Mouse (Mus musculus): ENCODE measurements around the gene 2900092C05Rik. TPM values are rescaled to one million over a fixed set of nuclear protein-coding genes. Genes with fewer than 3 reads are reported as not detected.

Gene 2900092C05Rik
- polyA plus RNA-seq (2015; fragmentation: Nextera tagmentation; extraction: Ambion mirVana) = not detected in 2 replicates

DNA sequence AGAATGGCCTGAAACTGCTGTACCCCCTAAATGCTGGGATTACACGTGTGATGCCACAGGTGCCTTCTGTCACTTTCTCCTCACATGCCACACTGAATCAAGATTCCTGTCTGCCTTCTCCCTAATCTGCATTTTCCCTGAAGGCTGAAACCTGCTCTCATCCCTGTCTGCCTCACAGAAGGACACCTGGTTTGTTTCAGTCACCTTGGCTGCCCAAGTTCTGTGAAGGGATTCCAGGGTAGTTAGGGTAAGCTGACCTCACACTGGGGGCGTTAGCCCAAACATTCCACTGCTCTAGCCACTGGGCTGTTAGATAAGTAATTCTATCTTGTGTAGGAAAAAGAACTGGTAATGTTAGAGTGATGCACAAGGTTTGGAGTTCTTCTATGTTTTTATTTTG lies at the start of gene 2900092C05Rik:
TSS of gene 2900092C05Rik (plus strand) at position 301 of the 400 bp plus-strand sequence.
- H3K4me2 ChIP-seq (replicated peaks; ENCODE audit: low read depth, low read length) = no peak within 1 kb of the TSS
- no peaks in the 10 kb centered on the region for H3K36me3 ChIP-seq (ENCODE audit: insufficient read depth, low read length)
- no peaks in the 10 kb centered on the region for H3K4me1 ChIP-seq (ENCODE audit: insufficient read depth, low read length)
- H3K4me3 ChIP-seq (ENCODE audit: low read length) = no peak within 1 kb of the TSS
- no peak for ATAC-seq (ENCODE audit: low FRiP score, low TSS enrichment)
- H3K9me3 ChIP-seq (ENCODE audit: low read length) = no peaks in the 10 kb centered on the region
- no peak within 1 kb of the TSS for H3K27ac ChIP-seq (ENCODE audit: low read length)
- no peak within 1 kb of the TSS for H3K9ac ChIP-seq (replicated peaks; ENCODE audit: low read length)
- WGBS = 55% methylated on average over 2 of the region's 2 CpGs
- H3K27me3 ChIP-seq (ENCODE audit: insufficient read depth, low read length) = no peaks in the 10 kb centered on the region

DNA sequence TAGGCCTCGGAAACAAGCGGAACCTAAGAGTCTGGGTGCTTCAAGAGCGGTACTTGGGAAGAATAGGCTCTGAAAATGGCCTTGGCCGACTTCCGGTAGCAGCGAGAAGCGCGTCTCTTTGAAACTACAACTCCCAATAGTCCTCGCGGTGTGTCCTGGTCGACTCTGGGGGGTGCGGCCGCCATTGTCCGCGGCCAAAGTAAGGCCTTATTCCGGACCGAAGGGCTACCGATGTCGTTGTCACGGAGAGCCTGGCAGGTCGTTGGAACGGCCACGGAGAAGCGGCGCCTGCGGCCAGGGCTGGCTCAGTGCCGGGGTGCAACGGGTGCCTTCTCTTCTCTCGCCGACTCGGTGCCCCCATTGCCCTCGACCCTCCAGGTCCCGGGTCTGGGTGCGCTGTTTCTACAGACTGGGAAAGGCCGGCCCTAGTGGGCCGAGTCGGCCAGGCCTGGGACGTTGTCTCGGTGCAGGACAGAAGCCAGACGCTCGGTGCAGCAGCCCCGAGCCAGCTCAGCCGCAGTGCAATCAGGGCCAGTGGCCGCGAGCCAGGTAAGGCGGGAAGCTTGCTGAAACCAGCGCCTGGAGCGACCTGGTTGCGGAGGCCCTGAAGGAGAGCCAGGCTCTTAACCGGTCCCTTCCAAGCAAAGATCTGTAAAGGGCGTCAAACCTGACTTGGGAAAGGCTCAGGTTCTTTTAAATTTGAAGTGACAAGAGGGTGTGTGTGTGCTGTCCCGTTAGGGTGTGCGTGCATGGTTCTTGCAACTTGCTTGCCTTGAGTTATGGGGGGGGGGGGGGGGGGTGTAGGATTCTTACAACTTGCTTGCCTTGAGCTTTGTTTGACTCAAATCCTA lies 33.9 kb upstream of the 2900092C05Rik start, which contains the start of gene Zfp606:
TSS of gene Zfp606 (plus strand) at position 136 of the 851 bp plus-strand sequence.
- peak; percentile 99 for ATAC-seq (ENCODE audit: low FRiP score, low TSS enrichment)
- Histone ChIP-seq H3K4me3 (ENCODE audit: low read length) (peak within 1 kb of the TSS; percentile 97), H3K9me3 (ENCODE audit: low read length) (peaks cover 18% of the 10 kb centered on the region), H3K27ac (ENCODE audit: low read length) (peak within 1 kb of the TSS; percentile 88), H3K4me2 (replicated peaks; ENCODE audit: low read depth, low read length) (peak within 1 kb of the TSS; percentile 70), H3K4me1 (ENCODE audit: insufficient read depth, low read length) (peaks cover 6% of the 10 kb centered on the region; the same call in 1 of the 2 replicates), H3K27me3 (ENCODE audit: insufficient read depth, low read length) (no peaks in the 10 kb centered on the region), H3K9ac (replicated peaks; ENCODE audit: low read length) (peak within 1 kb of the TSS; percentile 100), H3K36me3 (ENCODE audit: insufficient read depth, low read length) (peaks cover 35% of the 10 kb centered on the region)
- WGBS = under 1% methylated on average over 53 of the region's 53 CpGs

DNA sequence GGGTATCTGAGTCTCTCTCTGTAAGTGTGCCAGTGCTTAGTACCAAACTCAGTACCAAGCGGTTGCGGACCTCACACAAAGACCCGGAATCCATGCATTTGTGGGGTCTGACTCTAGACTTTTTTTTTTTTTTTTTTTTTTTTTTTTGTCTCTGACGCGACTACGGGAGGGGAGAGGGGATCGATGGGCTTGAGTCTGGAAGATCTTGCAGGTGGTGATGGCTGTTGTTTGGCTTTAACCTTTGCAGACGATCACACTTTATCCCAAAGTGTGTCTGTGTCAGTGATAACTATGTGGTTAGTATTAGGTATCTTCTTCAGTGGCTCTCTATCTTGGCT lies 33.3 kb upstream of the 2900092C05Rik start:
- WGBS = 2% methylated on average over 6 of the region's 8 CpGs
- H3K4me3 ChIP-seq (ENCODE audit: low read length) = peak overlapping the region; percentile 97
- no peak; the same call in 1 of the 2 replicates for ATAC-seq (ENCODE audit: low FRiP score, low TSS enrichment)
- peaks cover 24% of the 10 kb centered on the region for H3K9me3 ChIP-seq (ENCODE audit: low read length)
- peak overlapping the region; percentile 100 for H3K9ac ChIP-seq (replicated peaks; ENCODE audit: low read length)
- peak overlapping the region; percentile 88; the same call in 1 of the 2 replicates for H3K27ac ChIP-seq (ENCODE audit: low read length)
- H3K4me1 ChIP-seq (ENCODE audit: insufficient read depth, low read length) = peaks cover 6% of the 10 kb centered on the region; the same call in 1 of the 2 replicates
- H3K4me2 ChIP-seq (replicated peaks; ENCODE audit: low read depth, low read length) = peak overlapping the region; percentile 70
- no peaks in the 10 kb centered on the region for H3K27me3 ChIP-seq (ENCODE audit: insufficient read depth, low read length)
- H3K36me3 ChIP-seq (ENCODE audit: insufficient read depth, low read length) = peaks cover 41% of the 10 kb centered on the region

DNA sequence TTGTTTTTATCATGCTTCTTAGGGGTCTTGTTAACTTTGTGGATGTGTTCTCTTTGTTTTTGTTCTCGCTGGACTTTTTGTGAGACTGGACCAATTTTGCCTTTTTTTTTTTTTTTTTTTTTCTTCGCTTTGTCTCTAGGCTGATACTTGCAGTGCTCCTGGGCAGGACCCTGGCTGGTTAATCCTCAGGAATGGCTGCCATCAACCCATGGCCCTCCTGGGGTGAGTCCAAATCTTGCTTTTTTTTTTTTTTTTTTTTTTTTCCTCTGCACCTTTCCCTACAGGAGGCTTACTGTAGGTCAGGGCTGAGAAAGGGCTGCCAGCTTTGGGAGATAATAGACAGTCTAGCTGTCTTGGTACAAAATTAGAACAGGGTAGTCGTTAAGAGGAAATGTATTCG lies 32.8 kb upstream of the 2900092C05Rik start:
- Histone ChIP-seq H3K27me3 (ENCODE audit: insufficient read depth, low read length) (no peaks in the 10 kb centered on the region), H3K4me3 (ENCODE audit: low read length) (peak overlapping the region; percentile 97), H3K27ac (ENCODE audit: low read length) (no peak overlapping the region), H3K9me3 (ENCODE audit: low read length) (peaks cover 24% of the 10 kb centered on the region), H3K4me1 (ENCODE audit: insufficient read depth, low read length) (peaks cover 6% of the 10 kb centered on the region; the same call in 1 of the 2 replicates), H3K36me3 (ENCODE audit: insufficient read depth, low read length) (peaks cover 46% of the 10 kb centered on the region), H3K9ac (replicated peaks; ENCODE audit: low read length) (peak overlapping the region; percentile 100), H3K4me2 (replicated peaks; ENCODE audit: low read depth, low read length) (peak overlapping the region; percentile 70)
- no peak for ATAC-seq (ENCODE audit: low FRiP score, low TSS enrichment)
- whole genome bisulfite sequencing = 77% methylated on average over 4 of the region's 4 CpGs

DNA sequence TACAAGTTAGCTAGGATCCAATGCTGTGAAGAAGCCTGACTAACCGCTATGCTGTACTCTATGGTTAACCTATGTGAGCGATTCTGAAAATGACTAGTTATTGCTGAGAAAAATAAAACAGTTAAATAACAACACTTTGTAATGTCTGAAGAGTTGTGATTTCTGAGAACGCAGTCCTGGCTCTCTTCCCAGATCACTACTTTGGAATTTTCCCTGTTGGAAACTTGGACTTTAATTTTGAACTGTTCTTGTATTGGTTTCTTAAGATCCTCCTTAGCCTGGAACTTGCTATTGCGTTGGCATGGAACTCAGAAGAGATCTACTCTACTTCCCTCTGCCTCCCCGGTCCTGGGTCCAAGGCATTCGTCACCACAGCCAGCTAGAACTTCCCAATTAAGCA lies 28.5 kb upstream of the 2900092C05Rik start:
- 94% methylated on average over 6 of the region's 6 CpGs for WGBS
- H3K4me2 ChIP-seq (replicated peaks; ENCODE audit: low read depth, low read length) = no peak overlapping the region
- peaks cover 88% of the 10 kb centered on the region for H3K36me3 ChIP-seq (ENCODE audit: insufficient read depth, low read length)
- no peak for ATAC-seq (ENCODE audit: low FRiP score, low TSS enrichment)
- no peak overlapping the region for H3K27ac ChIP-seq (ENCODE audit: low read length)
- H3K9me3 ChIP-seq (ENCODE audit: low read length) = peaks cover 57% of the 10 kb centered on the region
- H3K4me1 ChIP-seq (ENCODE audit: insufficient read depth, low read length) = peaks cover 6% of the 10 kb centered on the region; the same call in 1 of the 2 replicates
- no peak overlapping the region for H3K4me3 ChIP-seq (ENCODE audit: low read length)
- H3K9ac ChIP-seq (replicated peaks; ENCODE audit: low read length) = no peak overlapping the region
- no peaks in the 10 kb centered on the region for H3K27me3 ChIP-seq (ENCODE audit: insufficient read depth, low read length)

DNA sequence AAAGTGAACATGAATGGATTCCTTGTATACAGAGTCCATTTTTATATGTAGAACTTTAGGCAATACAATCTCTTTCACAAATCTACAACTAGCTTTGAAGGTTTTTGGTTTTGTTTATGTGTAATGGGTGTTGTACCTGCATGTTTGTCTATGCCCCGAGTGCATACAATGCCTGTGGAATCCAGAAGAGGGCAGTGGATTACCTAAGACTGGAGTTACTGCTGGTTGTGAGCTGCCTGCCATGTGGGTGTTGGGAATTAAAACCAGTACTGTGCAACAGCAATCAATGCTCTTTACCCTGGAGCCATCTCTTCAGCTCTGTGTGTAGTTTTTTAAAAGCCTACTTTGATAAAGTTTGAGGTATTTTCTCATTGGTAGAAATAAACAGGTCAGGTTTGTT lies 26.4 kb upstream of the 2900092C05Rik start:
- peaks cover 70% of the 10 kb centered on the region for H3K9me3 ChIP-seq (ENCODE audit: low read length)
- no peak overlapping the region for H3K4me3 ChIP-seq (ENCODE audit: low read length)
- H3K4me1 ChIP-seq (ENCODE audit: insufficient read depth, low read length) = no peaks in the 10 kb centered on the region
- no peak for ATAC-seq (ENCODE audit: low FRiP score, low TSS enrichment)
- WGBS = 88% methylated on average over 1 of the region's 1 CpGs
- H3K27ac ChIP-seq (ENCODE audit: low read length) = no peak overlapping the region
- no peak overlapping the region for H3K9ac ChIP-seq (replicated peaks; ENCODE audit: low read length)
- H3K36me3 ChIP-seq (ENCODE audit: insufficient read depth, low read length) = peaks cover 98% of the 10 kb centered on the region
- H3K27me3 ChIP-seq (ENCODE audit: insufficient read depth, low read length) = no peaks in the 10 kb centered on the region
- no peak overlapping the region for H3K4me2 ChIP-seq (replicated peaks; ENCODE audit: low read depth, low read length)

DNA sequence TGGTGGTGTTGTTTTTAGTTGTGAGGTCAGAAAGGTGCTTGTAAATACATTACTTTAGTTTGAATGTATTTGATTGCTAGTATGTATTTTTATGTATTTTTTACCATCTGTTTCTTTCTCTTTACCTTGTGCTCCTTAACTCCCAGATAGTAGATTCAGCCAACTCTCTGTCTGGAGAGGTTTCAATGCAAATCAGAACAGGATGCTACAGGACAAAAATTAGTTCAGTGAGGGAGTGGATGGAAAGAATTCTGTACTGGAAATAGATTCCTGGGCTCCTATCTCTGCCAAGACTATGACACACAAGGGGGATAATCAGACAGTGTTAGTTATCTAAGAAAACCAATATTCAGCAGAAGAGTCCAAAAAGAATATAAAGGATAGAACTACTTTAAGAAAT lies 25.6 kb upstream of the 2900092C05Rik start:
- ATAC-seq (ENCODE audit: low FRiP score, low TSS enrichment) = no peak
- no peak overlapping the region for H3K27ac ChIP-seq (ENCODE audit: low read length)
- H3K4me3 ChIP-seq (ENCODE audit: low read length) = no peak overlapping the region
- no peak overlapping the region for H3K4me2 ChIP-seq (replicated peaks; ENCODE audit: low read depth, low read length)
- no peak overlapping the region for H3K9ac ChIP-seq (replicated peaks; ENCODE audit: low read length)
- H3K4me1 ChIP-seq (ENCODE audit: insufficient read depth, low read length) = no peaks in the 10 kb centered on the region
- H3K27me3 ChIP-seq (ENCODE audit: insufficient read depth, low read length) = no peaks in the 10 kb centered on the region
- H3K9me3 ChIP-seq (ENCODE audit: low read length) = peaks cover 70% of the 10 kb centered on the region
- H3K36me3 ChIP-seq (ENCODE audit: insufficient read depth, low read length) = peaks cover 98% of the 10 kb centered on the region

DNA sequence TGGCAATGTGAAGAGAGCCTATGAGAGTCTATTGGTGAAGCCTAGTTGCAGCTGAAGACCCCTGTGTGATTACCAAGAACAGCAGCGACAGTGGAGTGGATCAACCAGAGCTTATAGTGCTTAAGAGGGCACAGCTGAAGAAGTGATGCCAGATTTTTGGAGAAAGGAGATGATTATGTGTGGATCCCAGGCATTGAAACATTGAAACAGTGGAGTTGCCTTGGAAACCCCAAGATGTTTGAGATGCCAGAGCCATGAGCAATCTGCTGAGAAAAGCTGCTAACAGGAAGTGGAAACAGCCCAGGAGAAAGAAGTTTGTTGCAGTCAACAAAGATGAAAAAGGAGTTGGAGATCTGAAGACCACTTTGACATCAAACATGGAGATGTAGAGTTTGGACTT lies 1.4 kb upstream of the 2900092C05Rik start:
- no peak overlapping the region for H3K4me3 ChIP-seq (ENCODE audit: low read length)
- WGBS = 70% methylated on average over 1 of the region's 1 CpGs

More for the DNA sequence above, 1.4 kb upstream of the 2900092C05Rik start:
- Histone ChIP-seq H3K9ac (replicated peaks; ENCODE audit: low read length) (no peak overlapping the region), H3K36me3 (ENCODE audit: insufficient read depth, low read length) (no peaks in the 10 kb centered on the region), H3K27ac (ENCODE audit: low read length) (no peak overlapping the region), H3K27me3 (ENCODE audit: insufficient read depth, low read length) (no peaks in the 10 kb centered on the region), H3K9me3 (ENCODE audit: low read length) (no peaks in the 10 kb centered on the region), H3K4me2 (replicated peaks; ENCODE audit: low read depth, low read length) (no peak overlapping the region), H3K4me1 (ENCODE audit: insufficient read depth, low read length) (no peaks in the 10 kb centered on the region)
- ATAC-seq (ENCODE audit: low FRiP score, low TSS enrichment) = no peak

Measured in kidney, embryonic 16.5 days (tissue).